Mouse (Mus musculus): ENCODE measurements around the gene Ttyh3.
A peak's percentile ranks its signal among the peaks of the same experiment; 100 is the strongest.
"Not testable (repeated sequence)": the region's sequence is repeated elsewhere in the genome, so short reads cannot be mapped to it uniquely, and the experiment has no call there.

Gene Ttyh3

DNA sequence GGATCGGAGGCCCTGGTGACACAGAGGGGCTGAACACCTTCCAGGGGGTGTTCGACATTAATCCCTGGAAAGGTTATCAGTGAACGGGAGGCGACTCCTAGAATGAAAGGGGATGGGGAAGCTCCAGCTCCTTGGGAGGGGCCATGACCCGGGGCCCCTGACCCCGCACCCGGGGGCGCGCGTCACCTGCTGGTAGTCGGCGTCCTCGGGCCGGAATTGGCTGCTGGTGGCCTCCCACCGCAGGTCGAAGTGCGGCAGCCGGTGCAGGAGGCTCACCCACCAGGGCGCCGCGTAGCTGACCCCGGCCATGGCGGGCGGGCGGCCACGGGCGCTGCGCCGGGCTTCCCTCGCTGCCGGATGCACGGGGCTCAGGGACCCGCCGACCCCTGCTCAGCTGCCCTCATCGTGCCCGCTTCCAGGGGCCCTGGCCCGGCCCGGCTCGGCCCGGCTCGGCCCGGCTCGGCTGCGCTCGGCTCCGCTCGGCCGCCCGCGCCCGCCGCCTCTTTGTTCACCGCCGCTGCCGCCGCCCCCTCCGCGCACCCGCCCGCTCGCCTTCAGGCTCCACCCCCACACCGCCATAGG, at the start of gene Ttyh3:
Gene Ttyh3, minus strand, starts transcription at position 513 of the 582 bp plus-strand sequence.
- peak; percentile 12 for DNase-seq

DNA sequence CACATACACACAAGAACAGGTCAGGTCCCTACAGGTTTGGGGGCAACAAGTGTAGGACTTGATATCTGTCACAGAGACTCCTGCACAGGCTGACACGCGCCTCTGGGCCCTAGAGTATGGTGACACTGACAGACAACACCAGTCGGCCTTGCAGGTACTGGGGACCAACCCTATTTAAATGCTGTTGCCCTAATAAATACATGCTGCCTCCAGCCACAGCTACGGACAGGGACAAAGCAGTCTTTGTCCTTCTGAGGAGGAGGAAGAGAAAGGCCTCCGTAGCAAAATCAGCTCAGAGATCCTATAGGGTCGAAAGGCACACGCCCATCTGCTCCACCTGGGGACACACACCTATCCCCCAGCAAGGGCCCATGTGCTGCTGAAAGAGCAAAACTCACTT, 47.2 kb upstream of the Ttyh3 start:
- DNase-seq = no peak

DNA sequence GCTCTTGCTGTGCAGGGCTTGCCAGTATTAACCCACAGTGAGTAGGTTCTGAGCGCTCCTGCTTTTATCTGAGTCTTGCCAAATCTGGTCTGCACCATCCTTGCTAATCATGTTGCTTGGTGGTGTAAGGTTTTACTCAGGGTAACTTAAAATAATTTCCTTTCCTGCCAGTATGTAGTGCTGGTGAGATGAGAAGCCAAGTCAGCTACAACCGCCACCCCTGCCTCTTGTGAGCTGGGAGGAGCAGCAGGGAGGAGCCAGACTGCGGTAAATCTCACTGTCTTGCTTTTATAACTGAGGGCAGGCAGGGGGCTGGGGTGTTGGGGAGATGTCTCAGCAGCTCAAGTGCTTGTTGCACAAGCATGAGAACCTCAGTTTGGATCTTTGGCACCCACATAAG, 39.6 kb upstream of the Ttyh3 start:
- peak; percentile 32 for DNase-seq

DNA sequence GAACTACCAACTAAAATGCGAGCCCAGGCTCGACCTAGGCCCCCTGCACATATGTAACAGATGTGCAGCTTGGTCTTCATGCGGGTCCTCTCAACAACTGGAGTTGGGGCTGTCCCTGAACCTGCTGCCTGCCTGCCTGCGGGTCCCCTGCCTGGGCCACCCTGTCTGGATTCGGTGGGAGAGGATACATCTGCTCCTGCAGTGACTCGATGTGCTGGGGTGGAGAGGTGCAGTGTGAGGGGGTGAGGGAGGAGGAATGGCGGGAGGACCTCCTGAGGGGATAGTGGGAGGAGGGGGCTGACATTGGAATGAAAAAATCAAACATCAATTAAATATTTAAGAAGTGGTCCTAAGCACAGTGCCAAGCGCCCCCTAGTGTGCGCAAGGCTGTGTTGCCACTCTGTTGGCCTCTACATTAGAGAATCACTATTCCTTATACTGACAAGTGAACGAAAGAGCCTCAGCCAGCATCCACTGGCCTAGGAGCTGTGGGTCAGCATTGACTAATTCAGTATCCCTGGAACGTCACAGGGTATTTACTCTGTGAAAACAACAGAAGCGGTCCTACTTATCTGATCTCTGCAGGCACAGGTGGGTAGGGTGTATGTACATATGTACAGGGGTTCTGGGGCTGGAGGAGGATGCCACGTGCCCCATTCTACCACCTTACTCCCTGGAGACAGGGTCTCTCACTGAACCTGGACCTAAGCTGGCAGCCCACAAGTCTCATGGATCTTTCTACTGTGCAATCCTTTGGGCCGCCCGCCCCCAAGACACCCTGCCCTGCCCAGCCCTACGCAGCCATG, 35.7 kb upstream of the Ttyh3 start:
- peak; percentile 48 for DNase-seq

DNA sequence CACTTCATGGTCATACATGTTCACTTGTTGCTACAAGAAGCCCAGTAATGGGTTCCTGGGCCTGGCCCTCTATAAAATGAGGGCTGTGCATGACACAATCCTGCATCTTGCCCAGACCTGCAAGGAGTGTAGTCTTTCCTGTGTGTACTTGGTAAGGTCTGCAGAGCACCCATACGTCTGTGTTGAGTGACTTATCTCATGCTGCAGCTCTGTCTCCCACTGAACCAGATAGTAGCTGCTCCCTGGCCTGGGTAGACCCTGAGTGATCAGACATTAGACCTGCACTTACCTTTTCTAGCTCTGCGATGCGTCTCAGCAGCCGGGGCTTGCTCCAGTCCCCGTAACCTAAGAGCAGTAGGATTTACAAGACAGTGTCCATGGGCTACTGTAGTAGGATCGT, 33.3 kb upstream of the Ttyh3 start:
- no peak for DNase-seq

DNA sequence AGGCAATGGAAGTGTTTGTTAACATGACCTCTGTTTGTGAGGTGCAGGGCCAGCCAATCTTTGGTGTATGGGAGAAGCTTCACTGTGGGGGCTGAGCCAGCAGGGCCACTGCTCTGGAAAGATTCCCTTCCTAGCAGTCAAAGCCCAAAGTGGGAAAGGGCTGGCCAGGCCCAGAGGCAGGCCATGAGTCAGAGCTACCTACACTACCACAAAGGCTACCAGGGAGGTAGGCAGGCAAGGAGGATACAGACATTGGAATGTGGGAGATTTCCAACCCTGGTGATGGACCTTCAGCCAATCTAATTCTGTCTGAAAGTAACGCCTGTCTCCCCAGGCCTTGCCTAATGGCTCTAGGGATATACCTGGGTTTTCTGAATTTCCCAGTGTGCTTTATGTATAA, 32.1 kb upstream of the Ttyh3 start:
- no peak for DNase-seq

DNA sequence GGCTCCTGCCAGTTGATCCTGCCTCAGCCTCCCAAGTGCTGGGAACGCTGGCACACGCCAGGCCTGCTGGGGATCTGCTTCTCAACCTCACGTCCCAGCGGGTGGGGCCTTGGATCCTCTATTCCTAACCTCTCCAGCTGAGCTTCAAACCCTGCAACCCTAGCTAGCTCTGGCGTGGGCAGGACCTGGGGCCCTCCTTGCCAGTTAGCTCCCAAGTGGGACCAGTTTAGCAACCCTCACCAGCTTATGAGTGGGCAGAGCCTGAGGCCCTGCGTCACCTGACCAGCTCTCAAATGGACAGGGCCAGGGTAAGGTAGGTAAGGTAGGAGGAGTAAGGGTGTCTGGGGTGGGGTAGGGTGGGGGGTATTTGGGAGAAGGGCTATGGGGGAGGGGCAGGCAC, 31.2 kb upstream of the Ttyh3 start:
- DNase-seq = no peak

DNA sequence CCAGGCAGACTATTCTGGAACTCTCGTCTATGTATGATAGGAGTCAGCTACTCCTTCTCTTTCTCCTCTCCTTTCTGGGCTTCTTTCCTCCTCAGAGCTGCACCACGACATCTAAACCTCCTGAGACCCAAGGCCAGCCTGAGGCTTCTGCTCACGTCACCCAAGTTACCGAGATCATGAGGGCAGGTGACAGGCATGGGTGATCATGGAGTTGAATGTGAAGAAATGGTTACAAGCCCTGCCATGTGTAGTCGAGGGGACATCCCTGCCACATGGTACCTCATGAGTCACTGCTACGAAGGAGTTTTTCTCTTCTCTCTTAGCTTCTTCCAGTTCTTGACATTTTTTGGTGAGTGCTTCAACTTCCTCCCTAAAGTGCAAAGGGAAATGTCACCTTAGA, 28.3 kb upstream of the Ttyh3 start:
- no peak for DNase-seq

DNA sequence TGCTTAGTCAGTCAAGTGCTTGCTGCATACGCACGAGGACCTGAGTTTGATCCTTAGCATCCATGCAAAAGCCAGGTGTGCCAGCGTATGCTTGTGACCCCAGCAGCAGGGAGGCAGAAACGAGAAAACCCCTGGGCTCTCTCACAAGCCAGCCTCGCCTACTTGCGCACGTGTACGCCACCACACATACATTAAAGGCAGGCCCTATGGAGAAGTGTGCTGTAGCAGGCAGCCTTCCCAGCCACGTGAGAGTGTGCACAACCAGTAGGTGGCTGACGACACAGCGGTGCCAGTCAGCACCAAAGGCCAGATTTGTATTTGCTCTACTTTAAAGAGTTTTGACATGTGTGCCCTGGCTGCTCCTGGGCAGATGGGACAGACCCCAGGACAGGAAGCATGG, 26.8 kb upstream of the Ttyh3 start:
- no peak for DNase-seq

DNA sequence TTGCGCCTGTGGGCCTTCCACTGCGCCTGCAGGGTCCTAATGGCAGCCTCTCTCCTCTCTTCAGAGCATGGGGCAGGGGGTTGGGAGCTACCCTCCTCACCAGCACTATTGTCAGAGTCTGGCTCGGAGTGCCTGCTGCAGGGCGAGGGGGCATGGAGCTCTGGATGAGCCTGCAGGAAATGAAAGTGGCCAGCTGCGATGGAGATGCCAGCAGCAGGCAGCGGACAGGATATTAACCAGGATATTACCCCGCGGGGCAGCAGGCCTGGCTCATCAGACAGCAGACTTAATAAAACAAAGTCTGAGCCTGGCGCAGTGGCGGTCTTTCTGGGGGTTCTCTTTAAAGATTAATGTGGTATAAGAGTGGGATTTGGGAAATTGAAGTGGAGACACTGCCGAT, 26.2 kb upstream of the Ttyh3 start:
- DNase-seq = no peak

DNA sequence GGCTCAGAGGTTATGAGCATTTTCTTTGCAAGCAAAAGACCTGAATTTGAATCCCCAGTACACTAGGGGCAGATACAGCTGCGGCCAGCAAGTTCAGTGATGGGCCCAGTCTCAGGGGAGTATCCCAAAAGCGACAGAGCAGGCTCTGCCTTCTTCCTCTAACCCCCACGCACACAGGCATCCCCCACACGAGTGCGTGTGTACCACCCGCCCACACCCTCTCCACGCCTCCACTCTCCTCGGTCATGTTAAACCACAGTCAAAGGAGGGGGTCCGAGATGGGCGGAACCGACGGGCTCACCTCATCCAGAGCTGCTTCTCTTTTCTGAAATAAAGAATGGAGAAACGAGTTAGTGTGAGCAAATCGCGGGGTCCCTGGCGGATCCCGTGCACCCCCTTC, 25.2 kb upstream of the Ttyh3 start:
- no peak for DNase-seq

DNA sequence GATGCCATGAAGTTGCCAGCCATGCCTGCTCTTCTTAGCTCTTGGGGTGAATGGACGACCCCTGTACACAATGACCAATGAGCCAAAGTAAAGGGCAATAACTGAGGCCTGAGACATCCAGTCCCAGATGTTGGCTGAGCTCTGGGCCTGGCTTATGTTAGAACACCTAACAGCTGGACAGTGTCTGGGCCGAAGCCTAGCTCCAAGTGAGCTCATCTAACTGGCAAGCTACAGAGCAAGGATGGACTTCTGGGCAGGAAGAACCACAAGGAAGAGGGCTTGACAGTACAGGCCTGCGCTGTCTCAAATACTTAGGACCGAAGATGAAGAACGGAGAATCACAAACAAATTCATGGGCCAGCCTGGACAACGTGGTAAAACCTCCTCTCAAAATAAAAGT, 23.8 kb upstream of the Ttyh3 start:
- not testable (repeated sequence) for DNase-seq

DNA sequence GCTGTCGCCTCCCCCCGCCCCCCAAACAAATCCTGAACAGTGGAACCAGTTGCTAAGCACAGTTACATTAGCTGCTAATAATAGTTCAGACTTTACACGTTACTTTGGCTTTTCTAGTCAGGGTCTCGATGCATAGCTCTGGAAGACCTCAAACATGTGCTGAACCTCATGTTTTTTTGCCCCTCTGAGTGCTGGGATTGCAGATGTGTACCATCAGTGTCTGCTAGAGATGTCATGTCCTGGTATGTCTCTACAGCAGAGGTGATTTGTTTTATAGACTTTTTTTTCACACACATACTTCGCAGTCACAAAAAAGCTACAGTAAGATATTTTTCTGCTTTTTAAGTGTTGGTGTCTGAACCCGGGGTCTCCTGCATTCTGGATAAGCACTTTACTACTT, 23.3 kb upstream of the Ttyh3 start:
- DNase-seq = no peak

DNA sequence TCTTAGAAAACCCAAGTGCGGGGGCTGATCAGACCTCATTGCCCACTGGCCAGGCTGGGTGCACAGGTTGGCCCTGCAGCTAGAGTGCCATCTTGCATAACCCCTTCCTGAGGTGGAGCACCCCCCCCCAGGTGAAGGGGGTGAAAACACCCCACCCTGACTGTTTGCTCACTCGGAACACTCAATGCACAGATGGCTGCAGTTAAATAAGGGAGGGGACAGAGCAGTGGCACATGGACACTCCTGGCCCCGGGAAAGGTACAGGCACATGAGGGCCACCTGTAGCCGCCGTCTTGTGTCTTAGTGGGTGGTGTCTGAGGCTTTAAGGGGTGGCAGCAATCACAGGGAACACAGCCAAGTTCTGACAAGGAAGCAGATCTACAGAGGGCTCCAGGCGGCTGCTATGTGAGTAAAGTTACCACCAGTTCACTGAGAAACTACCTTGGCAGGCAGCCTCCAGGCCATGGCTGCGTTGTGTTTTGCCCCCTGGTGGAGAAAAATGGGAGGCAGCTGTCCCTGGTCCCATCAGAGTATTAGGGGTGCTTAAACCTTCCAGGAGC, 14.9 kb upstream of the Ttyh3 start:
- DNase-seq = peak; percentile 81

DNA sequence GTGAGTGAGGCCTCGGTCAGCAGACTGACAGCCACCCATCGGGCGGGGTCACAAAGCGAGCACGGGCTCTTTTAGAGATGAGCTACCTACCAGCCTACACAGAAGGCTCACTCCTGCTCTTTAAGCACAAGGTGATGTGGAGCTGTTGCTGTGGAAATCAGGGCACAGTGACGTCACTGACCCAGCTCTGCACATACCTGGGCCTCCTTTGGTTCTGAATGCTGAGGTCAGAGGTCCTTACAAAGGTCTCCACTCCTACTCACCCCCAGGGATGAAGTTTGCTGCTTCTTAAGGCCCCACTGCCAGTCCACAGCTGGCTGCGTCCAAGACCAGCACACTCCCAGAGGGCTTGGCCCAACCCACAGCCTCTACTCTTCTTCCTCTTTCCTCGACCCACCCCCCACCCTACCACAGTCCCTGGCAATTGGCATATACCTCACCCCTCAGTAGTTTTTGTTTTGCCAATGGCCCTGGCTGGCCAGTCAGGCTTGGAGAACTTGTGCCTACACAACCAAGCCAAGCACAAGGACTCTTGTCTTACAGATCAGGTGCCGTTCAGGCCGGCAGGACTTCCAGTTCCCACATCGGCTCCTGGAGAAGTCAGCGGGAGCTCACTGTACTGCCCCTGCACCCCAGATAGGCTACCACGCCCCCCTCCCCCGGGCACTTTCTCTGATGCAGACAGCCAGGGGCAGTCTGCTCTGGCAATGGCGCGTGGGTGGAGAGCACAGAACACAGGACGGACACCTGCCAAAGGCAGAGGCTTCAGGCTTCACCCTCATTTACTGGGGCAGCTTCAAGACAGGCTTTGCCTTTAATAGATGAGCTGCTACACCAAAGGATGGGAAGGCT, 14.1 kb upstream of the Ttyh3 start:
- no peak for DNase-seq

DNA sequence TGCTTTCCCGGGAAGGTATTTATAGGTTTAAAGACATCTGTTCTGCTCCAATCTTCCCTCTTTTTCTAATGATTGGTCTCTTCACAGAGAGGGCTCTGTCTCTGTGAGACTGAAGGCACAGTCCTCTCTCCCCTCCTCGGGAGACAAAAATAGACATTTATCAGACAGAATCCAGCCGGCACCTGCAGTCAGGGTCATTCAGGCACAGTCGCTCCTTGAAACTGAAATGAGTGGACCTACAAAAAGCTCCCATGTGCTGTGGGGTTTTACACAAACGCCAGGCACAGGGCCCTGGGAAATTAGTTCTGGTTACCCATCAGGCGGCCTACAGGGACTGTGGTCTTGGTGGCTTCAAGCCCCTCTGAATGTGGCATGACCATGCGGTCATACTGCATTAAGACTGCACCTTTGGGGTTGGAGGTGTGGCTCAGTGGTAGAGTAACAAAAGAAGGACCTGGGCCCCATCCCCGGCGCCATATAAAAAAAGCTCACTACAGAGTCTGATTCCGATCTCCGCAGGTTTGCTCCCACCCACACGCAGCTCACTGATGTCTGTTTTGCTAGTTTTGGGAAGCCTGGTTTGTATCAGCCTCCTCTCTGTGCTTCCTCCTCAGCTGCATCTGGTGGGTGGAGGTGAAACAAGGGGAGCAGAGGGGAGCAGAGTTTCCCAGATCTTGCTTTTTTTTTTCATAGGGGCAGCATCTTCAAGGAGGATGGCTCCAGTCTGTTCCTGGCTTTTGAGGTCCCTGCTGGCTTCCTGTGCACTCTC, 13.2 kb upstream of the Ttyh3 start:
- DNase-seq = no peak

DNA sequence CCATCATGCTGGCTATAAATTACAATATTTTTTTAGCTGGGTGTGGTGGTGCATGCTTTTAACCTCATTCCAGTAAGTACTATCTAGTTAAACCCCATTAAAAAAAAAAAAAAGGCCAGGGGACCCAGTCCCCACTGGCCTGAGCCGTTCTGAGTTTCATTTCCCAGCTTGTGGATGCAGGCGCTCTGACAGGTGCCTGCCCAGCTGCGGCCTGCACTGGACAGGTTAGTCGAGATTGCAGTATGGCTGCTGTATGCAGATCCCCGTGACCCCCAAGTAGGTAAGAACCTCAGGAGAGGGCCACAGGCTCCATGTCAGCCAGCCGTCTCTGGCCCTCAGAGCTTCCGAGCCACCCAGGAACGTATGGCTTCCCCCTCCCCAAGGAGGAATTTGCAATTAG, 12.6 kb upstream of the Ttyh3 start:
- DNase-seq = no peak

DNA sequence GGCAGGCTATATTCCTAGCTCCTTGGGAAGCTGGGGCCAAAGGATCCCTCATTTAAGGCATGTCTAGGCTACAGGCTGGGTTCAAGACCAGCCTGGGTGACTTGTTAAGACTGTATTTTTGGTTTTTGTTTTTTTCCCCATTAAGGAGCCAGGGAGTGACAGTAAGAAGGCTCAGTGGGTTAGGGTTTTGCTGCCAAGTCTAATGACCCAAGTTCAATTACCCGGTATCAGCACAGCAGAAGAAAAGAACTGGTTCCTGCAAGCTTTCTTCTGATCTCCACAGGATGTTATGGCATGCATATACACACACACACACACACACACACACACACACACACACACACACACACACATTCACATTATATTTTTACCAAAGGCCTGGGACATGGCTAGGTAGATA, 11.6 kb upstream of the Ttyh3 start:
- DNase-seq = no peak

DNA sequence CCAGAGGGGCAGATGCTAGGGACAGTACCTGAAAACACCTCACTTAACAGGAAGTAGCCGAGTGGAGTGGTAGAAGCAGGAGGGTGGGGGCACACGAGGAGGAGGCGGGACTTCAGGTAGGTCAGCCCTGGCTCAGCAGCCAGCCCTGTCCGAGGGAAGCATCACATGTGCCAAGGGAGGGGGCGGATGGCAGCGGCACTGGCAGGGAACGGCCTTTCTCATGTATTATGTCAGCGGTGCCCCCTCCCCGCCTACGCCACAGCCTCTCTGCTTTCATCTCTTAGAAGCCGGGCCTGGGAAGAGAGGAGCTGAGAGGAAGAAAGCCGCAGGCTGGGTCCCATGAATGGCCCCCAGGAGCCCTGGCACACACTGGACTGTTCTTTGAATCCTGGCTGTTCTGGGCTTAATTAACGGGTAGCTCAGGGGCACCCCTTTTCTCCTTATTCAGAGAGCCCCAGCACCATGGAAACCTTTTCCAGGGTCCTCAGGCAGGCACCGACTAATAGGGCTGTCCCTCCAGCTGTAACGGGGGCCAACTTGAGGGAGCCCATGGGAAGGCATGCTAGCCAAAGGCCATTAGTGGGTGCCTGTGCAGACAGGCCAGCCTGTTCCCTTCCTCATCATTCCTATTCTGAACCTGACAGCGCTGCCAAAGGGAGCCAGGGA, 10.9 kb upstream of the Ttyh3 start:
- DNase-seq = no peak

DNA sequence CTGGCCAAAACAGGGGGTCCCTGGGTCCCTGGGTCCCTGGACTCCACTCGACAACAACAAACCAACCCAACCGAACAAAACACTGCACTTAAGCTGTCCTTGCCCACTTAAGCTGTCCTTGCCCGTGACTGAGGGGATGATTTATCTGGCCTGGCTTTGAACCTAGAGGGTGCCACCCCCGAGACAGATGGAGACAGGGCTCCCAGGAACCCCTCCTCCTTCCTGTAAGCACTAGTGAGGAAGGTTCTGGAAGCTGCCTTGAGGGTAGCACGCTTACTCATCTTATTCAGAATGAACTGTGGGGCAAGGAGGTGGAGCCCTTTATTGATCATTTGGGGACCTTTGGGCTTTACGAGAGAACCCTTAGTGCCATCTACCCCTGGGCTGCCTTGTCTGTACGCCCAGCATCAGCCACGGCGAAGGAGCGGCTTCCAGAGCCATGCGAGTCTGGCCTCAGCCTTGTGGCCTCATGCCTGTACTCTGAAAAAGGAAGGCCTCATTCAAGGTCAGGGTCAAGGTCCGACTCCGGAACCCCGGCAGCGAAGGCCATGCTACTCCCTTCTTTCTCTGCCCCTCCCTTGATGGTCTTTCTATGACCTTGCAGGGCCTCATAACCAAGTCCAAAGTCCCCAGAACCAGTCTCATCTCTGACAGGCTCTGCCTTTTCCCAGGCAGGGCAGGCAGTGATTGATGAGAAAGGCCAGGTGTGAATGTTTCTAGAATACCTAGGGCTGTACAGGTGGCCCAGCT, 5.4 kb upstream of the Ttyh3 start:
- DNase-seq = no peak

DNA sequence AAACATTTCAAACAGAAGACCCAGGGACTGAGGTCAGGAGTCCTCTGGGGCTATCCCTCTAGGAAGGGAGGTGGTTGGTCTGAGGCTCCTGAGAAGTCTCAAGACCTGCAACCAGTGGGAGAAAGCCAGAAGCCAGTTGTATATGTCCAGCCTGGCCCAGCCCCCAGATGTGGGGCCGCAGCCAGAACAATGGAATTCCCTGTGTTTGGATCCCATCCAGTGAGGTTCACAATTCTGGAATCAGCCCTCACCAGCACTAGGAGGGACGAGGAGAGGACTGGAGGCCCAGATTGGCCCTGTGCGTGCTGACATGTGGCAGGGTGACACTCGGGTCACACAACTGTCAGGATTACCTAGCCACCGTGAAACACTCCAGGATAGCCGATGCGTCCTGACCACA, 3.8 kb upstream of the Ttyh3 start:
- DNase-seq = peak; percentile 44

DNA sequence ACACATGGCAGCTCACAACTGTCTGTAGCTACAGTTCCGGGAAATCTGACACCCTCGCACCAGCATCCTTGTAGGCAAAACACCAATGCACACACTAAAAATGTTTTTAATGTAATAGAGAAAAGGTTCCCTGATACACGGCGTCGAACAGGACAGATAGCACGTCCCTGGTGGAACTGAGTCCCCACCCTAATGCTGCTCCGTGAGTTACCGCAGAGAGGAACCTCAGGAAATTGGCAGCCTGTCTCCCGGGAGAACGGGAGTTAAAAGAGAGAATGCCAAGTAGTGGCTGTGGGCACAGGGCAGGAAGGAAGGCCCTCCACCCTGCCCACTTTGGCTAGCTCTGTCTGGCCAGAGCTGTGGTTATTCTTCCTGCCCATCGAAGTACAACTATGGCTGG, 2.4 kb upstream of the Ttyh3 start:
- DNase-seq = no peak

Measured in lung, postnatal 14 days (tissue).